In the genomic region with DNA sequence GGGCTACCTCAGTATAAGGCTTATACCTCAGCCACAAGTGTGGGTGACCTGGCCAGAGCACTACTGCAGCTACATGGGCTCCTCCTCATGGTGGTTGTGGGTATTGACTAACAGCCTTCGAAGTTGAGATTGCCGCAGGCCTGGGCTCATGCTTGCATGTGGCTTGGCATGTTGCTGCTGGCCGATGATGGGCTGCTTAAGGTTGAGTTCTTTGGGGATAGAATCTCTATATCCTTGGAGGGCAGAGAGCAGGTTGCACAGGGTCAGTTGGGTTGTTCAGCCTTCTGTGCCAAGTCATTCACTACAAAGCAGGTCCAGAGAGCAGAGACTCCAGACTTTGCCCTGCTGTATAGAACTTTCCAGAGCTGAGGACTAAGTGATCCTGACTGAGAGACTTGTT, we compare ENCODE assay signal across 11 mouse cellular contexts. TPM values are rescaled to one million over a fixed set of nuclear protein-coding genes. Genes with fewer than 3 reads are reported as not detected.
DNase-seq lines count a peak whose midpoint lies in the region; ATAC-seq and TF ChIP-seq lines count a peak whose summit lies in the region.
"Had no signal": no experiment of that assay in that cellular context is flagged by ENCODE, and none has a peak within 500 bp of the region (broad histone marks: within the 10 kb centered on the region; RNA-seq: fewer than 3 reads in every experiment).

No protein-coding gene starts in this region.

- no peak overlapping the region for H3K4me3 ChIP-seq in bone marrow, adult 2 months (replicated peaks; ENCODE audit: control insufficient read depth, low read depth, low read length)
- H3K4me3 ChIP-seq in liver, embryonic 14.5 days (ENCODE audit: insufficient read depth in 1 of 2, low read depth in 2 of 2, low read length in 2 of 2) = no peak overlapping the region
- H3K4me3 ChIP-seq: erythroblast, embryonic 14.5 days; lung, embryonic 15.5 days had no signal

- peaks cover 5% of the 10 kb centered on the region for H3K36me3 ChIP-seq in liver, embryonic 14.5 days (replicated peaks; ENCODE audit: control insufficient read depth, insufficient read depth, low read depth)

- peak; percentile 67 for TF ChIP-seq CTCF in bone marrow, adult 2 months (IDR thresholded peaks at IDR 0.05; ENCODE audit: control insufficient read depth, insufficient read depth, low read length)
- peak; percentile 77 for TF ChIP-seq CTCF in liver, embryonic 14.5 days (IDR thresholded peaks at IDR 0.05; ENCODE audit: low read depth)

- whole genome bisulfite sequencing in bone marrow, adult 2 months = 57% methylated on average over 3 of the region's 3 CpGs
- 67% methylated on average over 3 of the region's 3 CpGs for WGBS in liver, embryonic 14.5 days (ENCODE audit: insufficient replicate concordance)

- no peak for TF ChIP-seq EP300 in liver, embryonic 14.5 days (IDR thresholded peaks at IDR 0.05; ENCODE audit: low read depth)

- peak; percentile 31 for DNase-seq in embryo, embryonic 10 days (ENCODE audit: low spot score)
- DNase-seq in embryo, embryonic 10.5 days (ENCODE audit: low spot score) = no peak
- peak; percentile 63 for DNase-seq in 3T3-L1 (ENCODE audit: low read depth, low spot score)
- no peak for DNase-seq in liver, embryonic 14.5 days (ENCODE audit: low read depth in 3 of 3, low spot score in 3 of 3)
- DNase-seq in c-Kit-positive CD71-positive TER-119-positive erythroid progenitor cells, embryonic 14.5 days (ENCODE audit: low spot score) = no peak
- no peak for DNase-seq in urinary bladder, adult 18-20 months (ENCODE audit: low spot score in 2 of 2)

- TF ChIP-seq POLR2A in bone marrow, adult 2 months (IDR thresholded peaks at IDR 0.05; ENCODE audit: borderline replicate concordance, control insufficient read depth, low read depth, low read length) = no peak

- no peaks in the 10 kb centered on the region for H3K9me3 ChIP-seq in liver, embryonic 14.5 days (ENCODE audit: control insufficient read depth, low read length)
- H3K9me3 ChIP-seq: lung, embryonic 15.5 days had no signal

- 0 out of 2 replicates have a peak, but pooled peaks have one; percentile 36 for ATAC-seq in liver, embryonic 14.5 days (ENCODE audit: insufficient read depth)
- no peak for ATAC-seq in activated CD4-positive, CD25-positive, alpha-beta regulatory T cell, adult 4 months
- ATAC-seq: Patski had no signal

- no peaks in the 10 kb centered on the region for H3K27me3 ChIP-seq in liver, embryonic 14.5 days (ENCODE audit: control insufficient read depth, insufficient read depth, low read length)
- H3K27me3 ChIP-seq: lung, embryonic 15.5 days; Patski had no signal

- H3K4me2 ChIP-seq in liver, embryonic 14.5 days (ENCODE audit: low read depth) = no peak overlapping the region
- H3K4me2 ChIP-seq: lung, embryonic 15.5 days had no signal

- no peak overlapping the region for H3K27ac ChIP-seq in bone marrow, adult 2 months (ENCODE audit: control insufficient read depth, insufficient read depth, low read depth, low read length, poor library complexity)
- no peak overlapping the region for H3K27ac ChIP-seq in liver, embryonic 14.5 days
- H3K27ac ChIP-seq: lung, embryonic 15.5 days had no signal

- no peak overlapping the region for H3K9ac ChIP-seq in liver, embryonic 14.5 days (replicated peaks)
- H3K9ac ChIP-seq: lung, embryonic 15.5 days had no signal

- no peaks in the 10 kb centered on the region for H3K4me1 ChIP-seq in bone marrow, adult 2 months (ENCODE audit: control insufficient read depth, insufficient read depth, low read length)
- H3K4me1 ChIP-seq in liver, embryonic 14.5 days (replicated peaks; ENCODE audit: control insufficient read depth in 2 of 2, insufficient read depth in 2 of 2, low read length in 1 of 2) = peaks cover 0 to 2% of the 10 kb centered on the region in 2 experiments; a peak in 1 of 4 replicates

RNA-seq across cellular contexts. Expression of a gene that starts 7.1 kb away (rescaled TPM):
- 82.0 and 94.3 TPM in 2 replicates for polyA plus RNA-seq in bone marrow, adult 2 months (2011; ENCODE audit: insufficient read depth, insufficient read length, low replicate concordance, missing spikeins)
- 16.9 and 20.4 TPM in 2 replicates for polyA plus RNA-seq in liver, embryonic 14.5 days (2012; rRNA removed)
- 34.6 and 37.5 TPM in 2 replicates for polyA plus RNA-seq in liver, embryonic 14.5 days (2014; fragmentation: Nextera tagmentation; extraction: Ambion mirVana)
- polyA plus RNA-seq in activated CD4-positive, CD25-positive, alpha-beta regulatory T cell, adult 4 months (2017; shearing (Covaris generic)) = 100 to 1,000 TPM in 1 of 2 experiments, 10 to 100 TPM in 1; 78.1 to 110 TPM

RNA-seq across cellular contexts. Expression of a gene that starts 18.9 kb away (rescaled TPM):
- not detected in 2 replicates for polyA plus RNA-seq in bone marrow, adult 2 months (2011; ENCODE audit: insufficient read depth, insufficient read length, low replicate concordance, missing spikeins)
- 0.18 and 0.30 TPM in 2 replicates for polyA plus RNA-seq in liver, embryonic 14.5 days (2012; rRNA removed)
- polyA plus RNA-seq in liver, embryonic 14.5 days (2014; fragmentation: Nextera tagmentation; extraction: Ambion mirVana) = 0.18 TPM in 1 of 2 replicates, not detected in the other
- polyA plus RNA-seq in activated CD4-positive, CD25-positive, alpha-beta regulatory T cell, adult 4 months (2017; shearing (Covaris generic)) = not detected

RNA-seq across cellular contexts. Expression of a gene that starts 32.0 kb away (rescaled TPM):
- 6.7 TPM in 1 of 2 replicates, not detected in the other for polyA plus RNA-seq in bone marrow, adult 2 months (2011; ENCODE audit: insufficient read depth, insufficient read length, low replicate concordance, missing spikeins)
- polyA plus RNA-seq in liver, embryonic 14.5 days (2012; rRNA removed) = 0.07 and 0.13 TPM in 2 replicates
- polyA plus RNA-seq in liver, embryonic 14.5 days (2014; fragmentation: Nextera tagmentation; extraction: Ambion mirVana) = 0.67 and 1.0 TPM in 2 replicates
- not detected for polyA plus RNA-seq in activated CD4-positive, CD25-positive, alpha-beta regulatory T cell, adult 4 months (2017; shearing (Covaris generic))
- polyA plus RNA-seq: erythroblast, embryonic 14.5 days; Patski had no signal

RNA-seq across cellular contexts. Expression of a gene that starts 33.6 kb away (rescaled TPM):
- 39.2 and 57.8 TPM in 2 replicates for polyA plus RNA-seq in bone marrow, adult 2 months (2011; ENCODE audit: insufficient read depth, insufficient read length, low replicate concordance, missing spikeins)
- polyA plus RNA-seq in liver, embryonic 14.5 days (2012; rRNA removed) = 64.2 and 78.3 TPM in 2 replicates
- 119 and 128 TPM in 2 replicates for polyA plus RNA-seq in liver, embryonic 14.5 days (2014; fragmentation: Nextera tagmentation; extraction: Ambion mirVana)
- 100 to 1,000 TPM; 163 to 165 TPM for polyA plus RNA-seq in activated CD4-positive, CD25-positive, alpha-beta regulatory T cell, adult 4 months (2017; shearing (Covaris generic))

RNA-seq across cellular contexts. Expression of a gene that starts 33.8 kb away (rescaled TPM):
- 25.5 and 41.4 TPM in 2 replicates for polyA plus RNA-seq in bone marrow, adult 2 months (2011; ENCODE audit: insufficient read depth, insufficient read length, low replicate concordance, missing spikeins)
- 6.6 and 9.3 TPM in 2 replicates for polyA plus RNA-seq in liver, embryonic 14.5 days (2012; rRNA removed)
- polyA plus RNA-seq in liver, embryonic 14.5 days (2014; fragmentation: Nextera tagmentation; extraction: Ambion mirVana) = 6.2 and 8.3 TPM in 2 replicates
- 10 to 100 TPM; 19.7 to 24.1 TPM for polyA plus RNA-seq in activated CD4-positive, CD25-positive, alpha-beta regulatory T cell, adult 4 months (2017; shearing (Covaris generic))

Comparison
In these comparisons a context has a peak if more than half of its experiments do, and no peak if none do; other contexts are left out.
1. DNase-seq: peak in embryo, embryonic 10 days (single experiment) and 3T3-L1 (single experiment); none in embryo, embryonic 10.5 days (single experiment), liver, embryonic 14.5 days (0 of 3), c-Kit-positive CD71-positive TER-119-positive erythroid progenitor cells, embryonic 14.5 days (single experiment) and urinary bladder, adult 18-20 months (0 of 2).